Mouse (Mus musculus): ENCODE data around the gene Cdkn2b. TPM values are rescaled to one million over a fixed set of nuclear protein-coding genes. Genes with fewer than 3 reads are reported as not detected.

Gene Cdkn2b
- polyA plus RNA-seq, 1 experiment: not detected

- WGBS: 2% methylated on average over 2 of the region's 2 CpGs
- no peak overlapping the region for H3K4me3 ChIP-seq (ENCODE audit: insufficient read depth, low read depth, low read length)
- H3K27ac ChIP-seq (ENCODE audit: insufficient read depth, low read depth, low read length): no peak overlapping the region
- TF ChIP-seq POLR2A (IDR thresholded peaks at IDR 0.05; ENCODE audit: insufficient read depth, low read depth, low read length) (no peak), CTCF (IDR thresholded peaks at IDR 0.05; ENCODE audit: insufficient read depth, low read depth, low read length) (no peak)
- peaks cover 6% of the 10 kb centered on the region; the same call in 1 of the 2 replicates for H3K4me1 ChIP-seq (ENCODE audit: control insufficient read depth, insufficient read depth, low read length)
Measured at GRCm38 (mm10) chr4:89279641-89280040, 31.2 kb downstream of the Cdkn2b start.

- WGBS: 12% methylated on average over 5 of the region's 5 CpGs
- TF ChIP-seq POLR2A (IDR thresholded peaks at IDR 0.05; ENCODE audit: insufficient read depth, low read depth, low read length) (no peak), CTCF (IDR thresholded peaks at IDR 0.05; ENCODE audit: insufficient read depth, low read depth, low read length) (no peak)
- no peak overlapping the region for H3K27ac ChIP-seq (ENCODE audit: insufficient read depth, low read depth, low read length)
- no peak overlapping the region for H3K4me3 ChIP-seq (ENCODE audit: insufficient read depth, low read depth, low read length)
- peaks cover 6% of the 10 kb centered on the region; the same call in 1 of the 2 replicates for H3K4me1 ChIP-seq (ENCODE audit: control insufficient read depth, insufficient read depth, low read length)
Measured at GRCm38 (mm10) chr4:89277381-89277940, 33.4 kb downstream of the Cdkn2b start.

- no peak for TF ChIP-seq POLR2A (IDR thresholded peaks at IDR 0.05; ENCODE audit: insufficient read depth, low read depth, low read length)
- no peaks in the 10 kb centered on the region for H3K4me1 ChIP-seq (ENCODE audit: control insufficient read depth, insufficient read depth, low read length)
- WGBS: 2% methylated on average over 37 of the region's 37 CpGs
- H3K27ac ChIP-seq (ENCODE audit: insufficient read depth, low read depth, low read length): no peak overlapping the region
- no peak overlapping the region for H3K4me3 ChIP-seq (ENCODE audit: insufficient read depth, low read depth, low read length)
Measured at GRCm38 (mm10) chr4:89276669-89277219, 34.1 kb downstream of the Cdkn2b start.

GRCm38 (mm10) chr4:89275811-89276584, 34.8 kb downstream of the Cdkn2b start:
- no peak overlapping the region for H3K27ac ChIP-seq (ENCODE audit: insufficient read depth, low read depth, low read length)
- WGBS: 5% methylated on average over 25 of the region's 25 CpGs
- H3K4me3 ChIP-seq (ENCODE audit: insufficient read depth, low read depth, low read length): no peak overlapping the region
- no peak for TF ChIP-seq POLR2A (IDR thresholded peaks at IDR 0.05; ENCODE audit: insufficient read depth, low read depth, low read length)
- TF ChIP-seq CTCF (IDR thresholded peaks at IDR 0.05; ENCODE audit: insufficient read depth, low read depth, low read length): no peak
- no peaks in the 10 kb centered on the region for H3K4me1 ChIP-seq (ENCODE audit: control insufficient read depth, insufficient read depth, low read length)

GRCm38 (mm10) chr4:89274829-89275548, 35.9 kb downstream of the Cdkn2b start:
- TF ChIP-seq POLR2A (IDR thresholded peaks at IDR 0.05; ENCODE audit: insufficient read depth, low read depth, low read length): no peak
- no peak for TF ChIP-seq CTCF (IDR thresholded peaks at IDR 0.05; ENCODE audit: insufficient read depth, low read depth, low read length)
- Histone ChIP-seq H3K27ac (ENCODE audit: insufficient read depth, low read depth, low read length) (no peak overlapping the region), H3K4me1 (ENCODE audit: control insufficient read depth, insufficient read depth, low read length) (no peaks in the 10 kb centered on the region), H3K4me3 (ENCODE audit: insufficient read depth, low read depth, low read length) (no peak overlapping the region)
- WGBS: 2% methylated on average over 24 of the region's 24 CpGs

GRCm38 (mm10) chr4:89274006-89274405, 36.8 kb downstream of the Cdkn2b start:
- Histone ChIP-seq H3K4me1 (ENCODE audit: control insufficient read depth, insufficient read depth, low read length) (no peaks in the 10 kb centered on the region), H3K4me3 (ENCODE audit: insufficient read depth, low read depth, low read length) (no peak overlapping the region), H3K27ac (ENCODE audit: insufficient read depth, low read depth, low read length) (no peak overlapping the region)
- TF ChIP-seq POLR2A (IDR thresholded peaks at IDR 0.05; ENCODE audit: insufficient read depth, low read depth, low read length) (no peak), CTCF (IDR thresholded peaks at IDR 0.05; ENCODE audit: insufficient read depth, low read depth, low read length) (no peak)
- WGBS: 3% methylated on average over 14 of the region's 14 CpGs

GRCm38 (mm10) chr4:89273585-89273984, 37.3 kb downstream of the Cdkn2b start:
- WGBS: 3% methylated on average over 9 of the region's 9 CpGs
- no peak overlapping the region for H3K27ac ChIP-seq (ENCODE audit: insufficient read depth, low read depth, low read length)
- H3K4me1 ChIP-seq (ENCODE audit: control insufficient read depth, insufficient read depth, low read length): no peaks in the 10 kb centered on the region
- H3K4me3 ChIP-seq (ENCODE audit: insufficient read depth, low read depth, low read length): no peak overlapping the region
- TF ChIP-seq POLR2A (IDR thresholded peaks at IDR 0.05; ENCODE audit: insufficient read depth, low read depth, low read length) (no peak), CTCF (IDR thresholded peaks at IDR 0.05; ENCODE audit: insufficient read depth, low read depth, low read length) (no peak)

- WGBS: 4% methylated on average over 20 of the region's 20 CpGs
- TF ChIP-seq POLR2A (IDR thresholded peaks at IDR 0.05; ENCODE audit: insufficient read depth, low read depth, low read length) (no peak), CTCF (IDR thresholded peaks at IDR 0.05; ENCODE audit: insufficient read depth, low read depth, low read length) (no peak)
- Histone ChIP-seq H3K27ac (ENCODE audit: insufficient read depth, low read depth, low read length) (no peak overlapping the region), H3K4me3 (ENCODE audit: insufficient read depth, low read depth, low read length) (no peak overlapping the region), H3K4me1 (ENCODE audit: control insufficient read depth, insufficient read depth, low read length) (no peaks in the 10 kb centered on the region)
Measured at GRCm38 (mm10) chr4:89272961-89273540, 37.8 kb downstream of the Cdkn2b start.
